Mouse (Mus musculus): Measurements from ENCODE around the gene Dock9.

GRCm38 (mm10) chr14:121743787-121744417 is 53.7 kb downstream of the Dock9 start:
- TF ChIP-seq POLR2A (IDR thresholded peaks at IDR 0.05; ENCODE audit: extremely low read depth, insufficient read depth, low read length) (no peak), CTCF (IDR thresholded peaks at IDR 0.05; ENCODE audit: extremely low read depth, insufficient read depth, low read length) (no peak)

Measured in cortical plate, adult 2 months (tissue).